Mouse (Mus musculus) layer of hippocampus, postnatal 14 days (tissue): Measurements from ENCODE around the gene Rxrg. TPM values are rescaled to one million over a fixed set of nuclear protein-coding genes. Genes with fewer than 3 reads are reported as not detected.

Experiments used
- DNase-seq, 2 experiments: peaks; one replicate each; pipeline ENCODE4 v3.0.0; 2021 to 2022; ENCODE audit warnings: low spot score in 2 of 2, mixed read lengths in 1 of 2
- long read RNA-seq, 2 experiments: library from polyadenylated mRNA; stranded (forward); transcript quantifications; one replicate each; pipeline ENCODE4 v2.0.0; 2021
- total RNA-seq, 2 experiments: library from RNA; stranded (reverse); gene quantifications; 2 replicates each; pipeline ENCODE4 v1.2.3; 2021

Gene Rxrg
- 1 to 10 TPM; 4.7 to 6.3 TPM for total RNA-seq
- long read RNA-seq, experiment 1, transcript Rxrg-201 (10 exons, 2,110 nt), result major isoform, 6 of 7 reads
- long read RNA-seq, experiment 1, partial matches to known transcripts, result 0 of 7 reads
- long read RNA-seq, experiment 1, other reads (novel, unspliced or antisense), result 0 of 7 reads
- long read RNA-seq, experiment 2, transcript Rxrg-201 (10 exons, 2,110 nt), result major isoform, 7 of 8 reads
- long read RNA-seq, experiment 2, partial matches to known transcripts, result 0 of 8 reads
- long read RNA-seq, experiment 2, other reads (novel, unspliced or antisense), result 1 of 8 reads

DNA sequence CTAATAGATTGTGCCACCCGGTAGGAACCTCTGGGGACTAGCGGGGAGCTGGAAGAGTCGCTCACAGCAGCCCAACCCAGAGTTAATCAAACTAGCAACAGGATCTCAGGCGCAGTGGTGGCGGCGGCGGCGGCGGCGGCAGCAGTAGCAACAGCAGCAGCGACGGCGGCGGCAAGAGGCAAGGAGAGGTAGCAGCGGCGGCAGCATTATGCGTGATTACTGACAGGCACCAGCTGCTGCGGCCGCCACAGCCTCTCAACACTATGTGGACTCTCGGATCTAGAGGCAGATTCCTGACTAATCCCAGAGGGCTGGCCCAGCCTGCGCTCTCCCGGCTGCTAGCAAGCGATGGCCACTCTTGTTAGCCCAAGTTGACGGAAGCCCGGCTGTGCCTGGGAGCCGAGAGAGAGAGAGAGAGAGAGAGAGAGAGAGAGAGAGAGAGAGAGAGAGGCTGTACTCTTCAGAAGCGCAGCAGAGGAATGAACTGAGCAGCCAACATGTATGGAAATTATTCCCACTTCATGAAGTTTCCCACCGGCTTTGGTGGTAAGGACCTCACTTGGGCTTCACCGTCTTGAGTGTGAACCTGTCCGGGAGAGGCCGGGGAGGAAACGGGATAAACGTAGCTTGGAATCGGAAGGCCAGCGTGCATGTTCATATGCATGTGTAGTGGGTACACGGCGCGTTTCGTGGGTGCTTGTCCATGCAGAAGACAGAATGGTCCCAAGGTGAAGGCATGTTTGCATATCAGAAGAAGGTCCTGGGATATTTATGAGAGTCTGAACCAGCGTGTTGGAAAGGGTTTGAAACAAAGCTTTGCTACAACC is at the start of gene Rxrg:
Rxrg (plus strand) TSS at position 130 of the 827 bp plus-strand sequence.
- DNase-seq, result peak; percentile 23 to 36

DNA sequence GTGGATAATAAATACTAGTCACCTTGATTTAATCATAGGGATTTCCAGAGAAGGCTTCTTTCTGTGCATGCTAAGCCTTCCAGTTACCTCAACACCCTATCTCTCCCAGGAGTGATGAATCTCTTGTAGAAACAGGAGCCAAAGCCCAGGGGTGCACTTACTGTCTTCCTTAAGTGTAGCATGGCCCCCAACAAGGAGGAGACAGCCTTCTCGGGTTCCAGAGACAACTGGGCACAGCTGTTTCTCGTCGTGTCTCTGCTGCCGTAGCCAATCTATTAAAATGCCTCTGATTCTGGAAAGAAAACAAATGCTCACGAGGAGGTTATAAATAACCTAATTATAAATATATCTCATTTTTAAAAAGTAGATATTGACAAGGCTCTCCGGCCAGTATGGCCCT is 48.9 kb upstream of the Rxrg start:
- DNase-seq, result no peak

DNA sequence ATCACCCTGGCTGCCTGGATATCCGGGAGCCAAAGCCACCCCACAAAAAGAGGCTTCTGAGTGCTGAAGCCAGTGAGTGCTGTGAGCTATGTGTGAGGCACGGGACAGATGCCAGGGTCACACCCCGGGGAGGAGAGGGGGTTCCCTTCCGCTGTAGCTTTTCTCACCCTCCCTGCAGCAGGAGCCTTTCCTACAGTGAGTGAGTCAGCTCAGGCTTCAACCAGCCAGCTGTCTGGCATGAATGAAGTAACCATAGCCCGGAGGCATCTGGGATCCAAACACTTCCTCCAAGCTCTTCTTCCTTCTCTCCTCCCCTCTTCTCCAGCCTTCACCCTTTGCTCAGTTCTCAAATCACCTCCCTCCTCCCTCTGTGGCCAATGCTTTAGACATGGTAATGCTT is 46.6 kb upstream of the Rxrg start:
- DNase-seq, result no peak

DNA sequence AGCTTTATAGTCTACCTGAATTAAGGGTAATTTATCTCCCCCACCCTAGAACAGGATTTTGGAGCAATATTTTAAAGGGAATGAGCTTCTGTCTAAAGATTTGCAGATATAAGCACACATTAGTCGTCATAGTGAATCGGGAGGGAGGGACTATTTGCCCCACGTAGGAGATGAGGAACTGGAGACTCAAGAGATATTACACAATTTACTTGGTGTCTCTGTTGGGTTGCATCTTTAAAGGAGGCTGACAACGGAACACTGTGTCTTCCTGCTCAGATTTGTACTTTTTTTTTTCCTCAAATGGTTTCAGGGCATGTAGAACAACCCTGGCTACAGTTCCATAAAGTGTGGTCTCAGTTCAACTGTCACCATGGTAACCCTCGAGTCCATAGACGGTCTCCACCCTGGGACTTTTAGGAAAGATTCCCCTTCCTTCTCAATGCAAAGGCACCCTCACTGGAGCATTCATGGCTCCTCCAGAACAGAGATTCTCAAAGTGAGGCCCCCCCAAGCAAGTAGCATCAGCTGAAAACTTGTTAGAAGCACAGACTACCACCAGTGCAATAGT is 44.1 kb upstream of the Rxrg start:
- DNase-seq, result no peak

DNA sequence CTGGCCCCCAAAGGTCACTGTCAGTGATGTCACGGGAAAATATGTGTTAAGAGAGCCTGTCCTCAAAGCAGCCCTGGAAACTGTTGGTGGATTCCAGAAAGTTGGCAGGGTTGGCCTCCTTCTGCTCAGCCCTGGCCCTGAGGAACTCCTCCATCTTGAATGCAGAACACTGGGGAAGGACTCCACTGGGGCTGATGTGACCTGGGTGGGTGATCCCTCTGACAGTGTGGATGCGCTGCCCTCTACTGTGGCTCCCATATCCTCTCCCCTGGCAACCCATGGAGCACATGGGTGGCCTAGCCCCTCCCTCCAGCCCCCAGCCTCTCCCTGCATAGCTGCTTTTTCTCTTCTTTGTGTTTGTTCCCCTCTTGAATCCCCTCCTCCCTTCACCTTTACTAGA is 31.6 kb upstream of the Rxrg start:
- no peak for DNase-seq

DNA sequence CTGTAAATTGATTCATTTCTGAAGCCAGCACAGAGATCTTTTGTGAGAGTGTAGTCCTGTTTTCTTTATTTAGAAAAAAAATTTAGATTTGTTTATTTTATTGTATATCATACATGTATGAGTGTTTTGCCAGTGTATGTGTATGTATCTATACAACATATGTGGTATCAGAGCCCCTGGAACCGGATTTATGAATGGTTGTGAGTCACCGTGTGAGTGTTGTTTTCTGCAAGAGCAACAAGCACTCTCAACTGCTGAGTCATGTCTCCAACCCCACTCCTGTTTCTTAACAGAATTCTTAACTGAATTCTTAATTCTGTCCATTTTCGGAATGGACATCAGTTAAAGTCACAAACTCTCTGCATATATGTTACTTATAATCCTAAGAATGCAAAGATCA is 19.1 kb upstream of the Rxrg start:
- no peak for DNase-seq

DNA sequence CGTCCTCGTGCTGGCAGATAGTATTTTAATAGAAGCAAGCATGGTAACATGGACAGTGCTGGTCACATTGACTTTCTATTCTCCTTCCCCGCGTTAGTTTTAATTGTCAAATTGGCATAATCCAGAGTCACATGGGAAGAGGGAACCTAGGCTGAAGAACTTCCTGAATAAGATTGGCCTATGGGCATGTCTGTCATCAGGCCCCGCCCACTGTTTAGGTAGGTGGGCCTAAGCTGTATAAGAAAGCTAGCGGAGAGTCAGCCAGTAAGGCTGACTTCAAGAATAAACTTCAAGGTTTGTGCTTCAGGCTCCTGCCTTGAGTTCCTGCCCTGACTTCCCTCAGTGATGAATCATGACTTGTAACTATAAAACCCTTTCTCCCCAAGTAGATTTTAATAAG is 15.0 kb upstream of the Rxrg start:
- no peak for DNase-seq

DNA sequence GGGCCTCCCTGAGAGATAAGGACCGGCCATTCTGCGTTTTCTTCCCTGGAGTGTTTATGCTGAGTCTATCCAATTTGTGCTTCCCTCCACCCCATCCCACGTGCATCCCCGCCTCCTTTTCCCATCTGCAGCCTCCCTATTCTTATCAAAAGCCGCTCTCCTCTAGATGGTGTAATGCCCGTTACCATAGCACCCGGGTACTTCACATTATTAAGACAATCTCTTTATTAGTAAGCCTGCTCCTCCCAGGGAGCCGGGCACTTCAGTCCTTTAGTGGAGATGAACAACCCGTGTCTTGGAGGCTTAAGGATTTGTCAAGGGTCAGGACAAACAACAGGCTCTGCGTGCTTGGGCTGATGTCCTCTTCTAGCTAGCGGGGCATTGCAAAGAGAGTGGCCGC is 14.3 kb upstream of the Rxrg start:
- no peak for DNase-seq

DNA sequence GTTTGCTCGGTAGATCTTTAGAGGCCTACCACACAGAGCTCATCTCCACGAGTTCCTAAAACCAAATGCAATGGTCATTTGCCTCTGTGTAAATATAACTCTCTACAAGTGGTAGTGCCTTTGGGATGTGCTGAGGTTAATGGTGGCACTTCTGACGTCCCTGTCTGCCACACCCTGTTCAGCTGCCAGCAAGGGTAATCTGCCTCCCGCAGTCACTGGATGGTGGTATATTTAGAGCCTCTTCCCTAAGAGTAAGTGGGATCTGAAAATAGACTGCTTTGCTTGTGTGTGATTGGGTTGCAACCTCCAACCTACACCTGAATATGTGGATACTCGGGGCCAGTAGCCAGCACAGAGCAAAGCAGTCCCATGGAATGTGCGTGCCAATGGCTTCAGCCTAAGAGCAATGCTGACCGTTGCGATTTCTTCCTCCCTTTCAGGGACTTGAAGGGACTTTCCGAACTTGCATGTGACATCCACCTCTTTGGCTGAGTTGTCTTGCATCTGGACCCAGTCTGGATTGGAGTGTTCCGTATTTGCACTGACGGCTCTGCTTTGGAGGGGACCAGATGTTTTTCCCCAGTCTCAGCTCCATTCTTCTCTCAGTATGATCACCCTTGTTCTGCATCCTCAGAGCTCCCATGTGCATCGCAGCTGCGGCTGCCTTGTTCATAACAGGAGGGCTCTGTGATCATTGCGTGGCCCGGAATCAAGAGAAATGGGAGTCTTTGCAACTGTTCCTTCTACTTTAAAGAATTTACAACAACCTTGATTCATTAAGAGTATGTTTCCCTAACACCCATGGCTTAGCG is 9.2 kb upstream of the Rxrg start:
- DNase-seq, result no peak

DNA sequence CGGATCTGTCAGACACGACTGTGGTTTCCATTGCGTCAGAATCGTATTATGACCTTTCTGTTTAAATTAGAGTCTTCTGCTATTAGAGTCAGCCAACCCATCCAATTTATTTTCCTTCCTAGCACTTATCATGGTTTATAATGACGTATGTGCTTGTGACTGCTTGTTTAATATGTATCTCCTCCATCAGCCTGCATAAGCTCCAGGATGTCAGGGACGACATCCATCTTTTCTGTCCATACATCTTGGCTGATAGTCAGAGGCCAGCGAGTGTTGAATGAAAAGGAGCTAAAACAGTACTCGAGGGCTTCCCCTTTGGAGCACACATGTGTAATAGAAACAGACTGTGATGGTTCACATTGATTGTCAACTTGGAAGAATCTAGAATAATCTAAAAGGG is 6.0 kb upstream of the Rxrg start:
- DNase-seq, result no peak

DNA sequence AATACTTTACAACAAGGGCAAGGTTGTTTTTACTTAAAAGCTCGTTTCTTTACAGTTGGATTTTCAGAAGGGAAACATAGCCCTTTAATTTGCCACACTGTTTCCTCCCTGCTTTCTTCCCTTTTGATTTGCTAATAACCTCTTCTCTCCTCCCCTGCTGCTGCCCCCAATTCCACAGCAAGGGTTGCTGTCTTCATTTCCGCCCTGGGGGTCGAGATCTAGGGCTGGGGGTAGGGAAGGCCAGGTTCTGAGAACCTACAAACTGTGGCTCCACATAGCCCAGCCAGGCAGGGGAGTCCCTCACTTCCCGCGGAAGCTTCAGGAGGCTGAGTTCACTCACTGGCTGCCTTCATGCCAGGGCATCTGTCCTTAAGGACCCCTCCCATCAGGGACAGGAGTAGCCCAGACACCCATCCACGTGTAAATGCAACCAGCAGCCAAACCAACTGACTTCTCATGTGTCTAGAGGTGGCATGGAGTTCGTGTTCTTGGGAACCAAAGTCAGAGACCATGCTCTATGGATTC is 1.1 kb downstream of the Rxrg start:
- no peak for DNase-seq

DNA sequence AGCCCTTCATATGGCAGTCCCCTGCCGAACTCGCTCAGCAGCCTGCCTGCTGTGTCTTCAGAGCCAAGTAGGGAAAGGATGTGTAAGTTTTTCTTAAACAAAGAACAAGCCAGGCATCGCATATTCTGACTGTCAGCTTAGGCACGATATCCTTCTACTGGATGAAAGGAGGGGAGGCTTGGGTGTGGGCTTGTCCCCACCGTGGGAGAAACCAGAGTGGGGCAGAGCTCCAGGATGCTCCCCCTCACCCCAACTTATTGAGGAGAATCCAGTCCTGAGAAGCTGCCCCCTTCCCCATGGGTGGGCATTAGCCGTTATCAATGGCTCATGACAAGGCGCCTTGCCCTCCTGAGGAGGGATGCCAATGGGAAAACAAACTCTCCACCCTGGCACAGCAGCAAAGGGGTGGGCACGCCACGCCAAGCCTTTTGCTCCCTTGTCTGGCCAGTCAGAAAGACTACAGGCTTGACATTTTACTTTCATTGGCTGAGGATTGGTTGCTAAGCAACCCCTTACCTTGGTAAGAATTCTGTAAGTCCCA is 10.1 kb downstream of the Rxrg start:
- DNase-seq, result peak; percentile 23 to 41

DNA sequence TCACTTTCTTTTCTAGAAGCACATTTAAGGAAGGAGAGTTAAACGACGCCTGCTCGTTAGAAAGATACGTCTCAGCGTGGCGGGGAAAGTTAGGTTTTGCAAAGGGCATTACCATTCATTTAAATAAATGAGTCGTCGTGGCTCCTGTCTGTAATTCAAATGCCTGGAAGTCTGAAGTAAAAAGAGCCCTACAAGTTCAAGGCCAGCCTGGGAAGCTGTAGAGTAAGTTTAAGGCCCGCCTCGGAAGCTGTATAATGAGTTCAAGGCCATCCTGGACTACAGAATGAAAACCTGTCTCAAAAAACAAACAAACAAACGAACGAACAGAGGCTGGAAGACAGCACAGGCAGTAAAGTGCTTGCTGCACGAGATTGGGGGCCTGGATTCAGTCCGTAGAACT is 18.9 kb downstream of the Rxrg start:
- DNase-seq, result no peak

DNA sequence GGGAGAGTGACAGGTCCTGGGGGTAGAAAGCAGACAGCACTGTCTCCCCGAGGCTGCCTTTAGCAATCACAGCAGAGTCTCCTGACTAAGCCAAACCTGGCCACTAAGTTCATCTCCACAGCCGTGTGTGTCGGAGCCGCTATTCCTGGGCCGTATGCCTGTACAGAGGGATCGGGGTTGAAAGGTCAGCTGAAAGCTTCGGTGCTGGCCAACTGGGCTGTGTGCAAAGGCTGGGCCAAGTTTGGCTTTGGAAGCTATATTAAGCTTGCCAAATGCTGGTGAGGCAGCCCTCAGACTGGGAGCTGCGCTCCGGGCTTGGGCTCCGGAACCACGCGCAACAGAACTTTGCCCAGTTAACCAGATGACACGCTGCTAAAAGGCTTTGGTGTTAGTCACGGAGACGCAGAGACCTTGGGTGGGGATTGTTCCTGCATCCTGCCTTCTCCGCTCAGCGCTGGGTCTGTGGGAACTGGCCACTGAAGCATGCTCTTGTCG is 19.9 kb downstream of the Rxrg start:
- DNase-seq, result peak in 1 of 2 experiments; percentile 54

DNA sequence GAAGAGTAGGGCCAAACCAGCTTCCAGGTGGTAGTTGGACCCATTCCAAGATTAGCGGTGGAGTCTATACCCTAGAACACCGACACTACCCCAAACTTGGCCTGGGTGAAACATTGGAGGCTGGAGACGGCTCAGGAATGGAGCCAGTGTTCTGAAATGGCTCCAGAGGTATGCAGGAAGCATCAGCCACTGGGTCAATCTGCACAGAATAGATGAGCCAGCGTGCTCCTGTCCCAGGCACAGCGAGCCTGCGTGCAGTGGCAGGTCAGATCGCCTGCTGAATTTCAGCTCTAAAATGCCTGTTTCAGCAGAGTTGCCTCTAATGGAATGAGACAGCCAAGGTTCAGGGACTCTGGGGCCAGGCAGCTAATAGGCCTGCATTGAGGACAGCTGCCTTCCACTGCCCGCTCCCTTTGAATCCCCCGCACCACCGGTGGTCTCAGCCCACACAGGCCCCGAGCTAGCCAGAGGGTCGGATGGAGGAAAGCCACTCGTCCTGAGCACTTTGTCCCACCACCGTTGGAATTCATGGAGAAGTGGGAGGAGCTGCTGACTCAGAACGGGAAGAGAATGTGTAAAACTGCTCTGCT is 22.1 kb downstream of the Rxrg start:
- DNase-seq, result no peak

DNA sequence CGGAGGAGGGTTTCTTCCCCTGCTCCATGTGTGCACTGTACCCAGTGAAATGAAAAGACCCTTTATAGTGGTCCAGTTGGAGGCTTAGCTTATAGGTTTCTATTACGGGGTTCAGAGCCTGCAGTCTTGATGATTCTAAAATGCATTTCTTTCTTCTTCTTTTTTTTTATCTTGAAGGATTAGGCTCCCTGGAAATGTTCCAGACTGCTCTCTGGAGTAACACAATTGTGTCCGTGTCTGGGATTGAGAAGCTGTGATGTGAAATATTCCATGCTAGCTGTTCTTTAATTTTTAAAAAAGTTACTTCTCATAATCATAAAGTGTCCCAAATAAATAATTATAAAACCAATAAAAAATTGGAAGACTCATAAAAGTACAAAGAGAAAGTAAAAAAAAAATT is 26.9 kb downstream of the Rxrg start:
- no peak for DNase-seq

DNA sequence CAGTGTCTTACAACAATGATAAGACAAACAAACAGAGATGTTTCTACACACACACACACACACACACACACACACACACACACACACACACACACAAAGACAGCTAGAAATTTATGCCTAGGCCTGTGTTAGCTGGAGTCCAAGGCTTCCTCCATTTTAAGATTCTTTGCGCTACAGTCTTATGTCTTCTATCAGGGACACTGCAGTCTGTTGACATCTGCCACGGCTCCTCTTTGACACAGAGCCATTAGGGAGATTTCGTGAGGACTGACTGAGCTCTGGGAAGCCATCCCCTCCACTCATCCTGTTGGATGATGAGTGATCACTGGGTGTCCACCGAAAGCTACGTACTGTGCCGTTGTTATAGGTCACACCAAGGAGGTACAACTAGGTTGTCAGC is 33.6 kb downstream of the Rxrg start:
- no peak for DNase-seq

DNA sequence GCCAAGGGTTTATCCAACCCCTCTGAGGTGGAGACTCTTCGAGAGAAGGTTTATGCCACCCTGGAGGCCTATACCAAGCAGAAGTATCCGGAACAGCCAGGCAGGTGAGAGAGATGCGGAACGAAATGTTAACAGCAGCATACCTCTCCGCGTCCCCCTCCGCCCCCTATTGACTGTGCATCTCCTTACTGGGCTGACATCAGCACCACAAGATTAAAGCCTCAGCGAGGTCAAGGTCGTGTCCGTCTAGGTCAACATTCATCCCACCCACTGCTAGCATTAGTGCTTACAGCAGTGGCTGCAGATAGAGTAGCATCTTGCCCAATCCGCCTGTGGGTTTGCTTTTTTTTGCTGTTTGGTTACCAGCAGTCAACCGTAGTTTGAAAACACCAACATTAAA is 37.5 kb downstream of the Rxrg start:
- no peak for DNase-seq

DNA sequence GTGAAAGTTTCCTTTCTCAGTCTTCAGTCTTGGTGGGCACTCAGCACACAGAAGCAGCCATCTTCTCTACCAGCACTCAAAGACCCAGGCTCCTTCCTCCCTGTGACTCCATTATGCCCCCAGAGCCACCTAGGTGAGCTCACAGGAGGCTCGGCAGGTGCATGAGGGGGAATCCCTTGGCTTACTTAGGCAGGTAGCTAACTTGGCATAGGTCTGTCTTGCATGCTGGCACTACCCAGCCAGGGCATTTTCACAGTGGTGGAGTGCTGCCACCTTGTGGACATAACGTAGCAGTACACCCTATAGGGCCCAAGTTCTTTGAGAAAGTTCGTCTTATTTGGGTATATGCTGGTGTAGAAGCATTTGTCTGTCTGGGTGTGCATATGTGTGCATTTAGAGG is 38.8 kb downstream of the Rxrg start:
- peak; percentile 75 to 81 for DNase-seq

DNA sequence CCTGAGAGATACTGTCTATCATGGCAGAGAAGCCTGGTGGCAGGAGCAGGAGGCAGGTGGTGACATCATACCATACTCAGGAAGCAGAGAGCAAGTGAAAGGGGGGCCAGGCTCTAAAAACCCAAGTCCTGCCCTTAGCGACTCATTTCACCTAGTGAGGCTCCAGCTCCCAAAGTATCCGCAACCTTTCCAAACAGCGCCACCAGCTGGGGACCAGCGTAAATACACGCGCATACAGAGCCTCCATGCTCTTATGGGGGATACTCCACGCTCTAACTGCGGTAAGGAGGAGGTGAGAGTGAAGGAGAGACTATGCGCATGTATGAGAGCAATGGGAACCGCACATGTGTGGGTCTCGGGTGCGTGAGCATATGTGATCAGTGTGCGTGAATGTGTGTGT is 39.9 kb downstream of the Rxrg start:
- DNase-seq, result peak; percentile 27 to 36
